Mouse (Mus musculus) MEL (cell line): ENCODE data around the gene Olfr287. TPM values are rescaled to one million over a fixed set of nuclear protein-coding genes. Genes with fewer than 3 reads are reported as not detected.

ENCODE experiments used
- DNase-seq: peaks from one replicate; pipeline ENCODE4 v3.0.0; 2011; ENCODE audit warnings: low read depth, low spot score
- H3K27ac ChIP-seq: 2 replicates; pipeline ENCODE4 v1.5.1; 2012; ENCODE audit warnings: low read depth, mild to moderate bottlenecking, control low read depth, low read length, moderate library complexity; ENCODE audit not compliant: control insufficient read depth
- H3K27me3 ChIP-seq, 2 experiments: fragments of 150-350 bp in 1 of 2; sonication (generic) in 1 of 2; 2 replicates each; pipeline ENCODE4 v1.6.1; 2012; ENCODE audit warnings: low read length in 2 of 2, mild to moderate bottlenecking in 2 of 2, improper control_type of control experiment in 1 of 2, moderate library complexity in 1 of 2; ENCODE audit not compliant: insufficient read depth in 2 of 2, control insufficient read depth in 1 of 2
- H3K36me3 ChIP-seq, 2 experiments: 2 replicates each; pipeline ENCODE4 v1.6.1; 2012 to 2014; ENCODE audit warnings: low read length in 2 of 2, improper control_type of control experiment in 1 of 2, inconsistent platforms in 1 of 2, mild to moderate bottlenecking in 1 of 2; ENCODE audit not compliant: insufficient read depth in 2 of 2, control insufficient read depth in 1 of 2
- H3K4me1 ChIP-seq, 2 experiments: fragments of 150-350 bp in 1 of 2; sonication (generic) in 1 of 2; 2 replicates each; pipeline ENCODE4 v1.6.1; 2012; ENCODE audit warnings: low read length in 2 of 2, improper control_type of control experiment in 1 of 2, mild to moderate bottlenecking in 1 of 2; ENCODE audit not compliant: insufficient read depth in 2 of 2, control insufficient read depth in 1 of 2
- H3K4me3 ChIP-seq, 2 experiments: fragments of 150-350 bp in 1 of 2; sonication (generic) in 1 of 2; 2 replicates each; pipeline ENCODE4 v1.5.1; 2012; ENCODE audit warnings: low read depth in 2 of 2, low read length in 2 of 2, mild to moderate bottlenecking in 2 of 2, moderate library complexity in 2 of 2, control low read depth in 1 of 2, improper control_type of control experiment in 1 of 2; ENCODE audit not compliant: control insufficient read depth in 1 of 2, insufficient read depth in 1 of 2
- H3K79me2 ChIP-seq: 2 replicates; pipeline ENCODE4 v1.6.1; 2012; ENCODE audit warnings: mild to moderate bottlenecking, low read length, moderate library complexity; ENCODE audit not compliant: control insufficient read depth, poor library complexity, insufficient read depth
- H3K9ac ChIP-seq: 2 replicates; pipeline ENCODE4 v1.6.1; 2012; ENCODE audit warnings: low read depth, mild to moderate bottlenecking, control low read depth, low read length, moderate library complexity; ENCODE audit not compliant: control insufficient read depth, poor library complexity, severe bottlenecking
- H3K9me3 ChIP-seq: fragments of 150-350 bp; sonication (generic); replicated peaks from 2 replicates; pipeline ENCODE4 v1.6.1; 2012; ENCODE audit warnings: mild to moderate bottlenecking, low read length, improper control_type of control experiment, moderate library complexity; ENCODE audit not compliant: insufficient read depth
- CHD1 ChIP-seq: IDR thresholded peaks from 2 replicates; pipeline ENCODE4 v1.6.1; 2012; ENCODE audit warnings: low read depth, mild to moderate bottlenecking, inconsistent platforms, low read length, improper control_type of control experiment
- CHD2 ChIP-seq: IDR thresholded peaks from 2 replicates; pipeline ENCODE4 v1.6.1; 2011; ENCODE audit warnings: low read length, improper control_type of control experiment
- CTCF ChIP-seq, 3 experiments: IDR thresholded peaks in 2 of 3; conservative IDR thresholded peaks in 1 of 3; 2 replicates each; pipeline ENCODE4 v1.5.1; 2011 to 2012; ENCODE audit warnings: low read length in 3 of 3, low read depth in 2 of 3, mild to moderate bottlenecking in 2 of 3, improper control_type of control experiment in 1 of 3, inconsistent platforms in 1 of 3, mixed read lengths in 1 of 3, moderate library complexity in 1 of 3; ENCODE audit not compliant: control insufficient read depth in 1 of 3, insufficient read depth in 1 of 3, poor library complexity in 1 of 3, severe bottlenecking in 1 of 3
- ETS1 ChIP-seq: IDR thresholded peaks from 2 replicates; pipeline ENCODE4 v1.6.1; 2012; ENCODE audit warnings: low read depth, mild to moderate bottlenecking, inconsistent platforms, low read length, improper control_type of control experiment, moderate library complexity
- HCFC1 ChIP-seq: IDR thresholded peaks from 2 replicates; pipeline ENCODE4 v1.6.1; 2012; ENCODE audit warnings: low read depth, mild to moderate bottlenecking, inconsistent platforms, low read length, improper control_type of control experiment, moderate library complexity
- KAT2A ChIP-seq: conservative IDR thresholded peaks from 2 replicates; pipeline ENCODE4 v1.6.1; 2012; ENCODE audit warnings: low read depth, low read length, improper control_type of control experiment, inconsistent platforms
- MAFK ChIP-seq: IDR thresholded peaks from 2 replicates; pipeline ENCODE4 v1.6.1; 2011; ENCODE audit warnings: low read depth, mild to moderate bottlenecking, low read length, improper control_type of control experiment, borderline replicate concordance
- MEF2A ChIP-seq: IDR thresholded peaks from 2 replicates; pipeline ENCODE4 v1.6.1; 2014; ENCODE audit warnings: low read depth, mild to moderate bottlenecking, inconsistent platforms, low read length, improper control_type of control experiment; ENCODE audit not compliant: poor library complexity, insufficient replicate concordance, severe bottlenecking; ENCODE audit errors: extremely low read depth
- MXI1 ChIP-seq: IDR thresholded peaks from 2 replicates; pipeline ENCODE4 v1.6.1; 2011; ENCODE audit warnings: mild to moderate bottlenecking, low read depth, low read length, improper control_type of control experiment
- NELFE ChIP-seq: IDR thresholded peaks from 2 replicates; pipeline ENCODE4 v1.6.1; 2011; ENCODE audit warnings: low read depth, low read length, improper control_type of control experiment
- NRF1 ChIP-seq: IDR thresholded peaks from 2 replicates; pipeline ENCODE4 v1.6.1; 2014; ENCODE audit warnings: low read depth, mild to moderate bottlenecking, inconsistent platforms, low read length, improper control_type of control experiment, moderate library complexity; ENCODE audit not compliant: poor library complexity, insufficient read depth, severe bottlenecking
- POLR2A ChIP-seq, 2 experiments: IDR thresholded peaks; 2 replicates each; pipeline ENCODE4 v1.6.1; 2011 to 2012; ENCODE audit warnings: low read length in 2 of 2, mild to moderate bottlenecking in 2 of 2, control low read depth in 1 of 2, improper control_type of control experiment in 1 of 2, low read depth in 1 of 2, moderate library complexity in 1 of 2; ENCODE audit not compliant: control insufficient read depth in 1 of 2, insufficient read depth in 1 of 2, poor library complexity in 1 of 2
- POLR2AphosphoS2 ChIP-seq: IDR thresholded peaks from 2 replicates; pipeline ENCODE4 v1.6.1; 2011; ENCODE audit warnings: low read length, improper control_type of control experiment
- POLR2AphosphoS5 ChIP-seq: IDR thresholded peaks from 2 replicates; pipeline ENCODE4 v1.6.1; 2012; ENCODE audit warnings: low read depth, borderline replicate concordance, mild to moderate bottlenecking, inconsistent platforms, low read length, moderate library complexity, mixed read lengths
- RAD21 ChIP-seq: IDR thresholded peaks from 2 replicates; pipeline ENCODE4 v1.6.1; 2011; ENCODE audit warnings: mild to moderate bottlenecking, low read depth, low read length, improper control_type of control experiment
- RCOR1 ChIP-seq: IDR thresholded peaks from 2 replicates; pipeline ENCODE4 v1.6.1; 2012; ENCODE audit warnings: low read depth, mild to moderate bottlenecking, inconsistent platforms, low read length, improper control_type of control experiment
- TAL1 ChIP-seq: IDR thresholded peaks from 2 replicates; pipeline ENCODE4 v1.6.1; 2012; ENCODE audit warnings: mild to moderate bottlenecking, inconsistent platforms, low read length, moderate library complexity, mixed read lengths
- TCF12 ChIP-seq: IDR thresholded peaks from 2 replicates; pipeline ENCODE4 v1.6.1; 2014; ENCODE audit warnings: low read depth, mild to moderate bottlenecking, inconsistent platforms, low read length, improper control_type of control experiment, moderate library complexity
- USF1 ChIP-seq: IDR thresholded peaks from 2 replicates; pipeline ENCODE4 v1.6.1; 2014; ENCODE audit warnings: low read depth, mild to moderate bottlenecking, inconsistent platforms, low read length, improper control_type of control experiment, moderate library complexity
- USF2 ChIP-seq, 2 experiments: IDR thresholded peaks; 2 replicates each; pipeline ENCODE4 v1.6.1; 2011 to 2012; ENCODE audit warnings: improper control_type of control experiment in 2 of 2, low read length in 2 of 2, borderline replicate concordance in 1 of 2, inconsistent platforms in 1 of 2, low read depth in 1 of 2, mild to moderate bottlenecking in 1 of 2; ENCODE audit not compliant: insufficient read depth in 1 of 2
- ZC3H11A ChIP-seq: IDR thresholded peaks from 2 replicates; pipeline ENCODE4 v1.6.1; 2012; ENCODE audit warnings: low read depth, mild to moderate bottlenecking, inconsistent platforms, low read length, improper control_type of control experiment
- ZKSCAN1 ChIP-seq: IDR thresholded peaks from 2 replicates; pipeline ENCODE4 v1.6.1; 2012; ENCODE audit warnings: low read depth, mild to moderate bottlenecking, inconsistent platforms, low read length, improper control_type of control experiment, moderate library complexity
- ZNF384 ChIP-seq: IDR thresholded peaks from 2 replicates; pipeline ENCODE4 v1.6.1; 2012; ENCODE audit warnings: low read depth, mild to moderate bottlenecking, inconsistent platforms, low read length, improper control_type of control experiment
- polyA plus RNA-seq, 2 experiments: library from polyadenylated mRNA; stranded (reverse) in 1 of 2; unstranded in 1 of 2; fragments of >175 nt in 1 of 2; fragments of >200 nt in 1 of 2; gene quantifications; 2 replicates each; pipeline versions ENCODE4 v1.2.1 to v1.2.4; 2012; ENCODE audit warnings: low replicate concordance in 2 of 2, low read depth in 1 of 2; ENCODE audit not compliant: insufficient read length in 2 of 2, insufficient read depth in 1 of 2, missing spikeins in 1 of 2
- total RNA-seq: library from RNA; depleted of rRNA; stranded (reverse); fragments of 300-350 nt; gene quantifications from 2 replicates; pipeline ENCODE4 v1.2.3, GENCODE M21; 2012

Olfr287 gene
- total and polyA plus RNA-seq, 3 experiments, result not detected

GRCm38 (mm10) chr15:98170365-98170764, 50.5 kb downstream of the Olfr287 start:
- no peak for TF ChIP-seq CHD2
- TF ChIP-seq POLR2A (IDR thresholded peaks at IDR 0.05; ENCODE audit: control insufficient read depth in 1 of 2, insufficient read depth in 1 of 2, low read depth in 1 of 2, low read length in 2 of 2, poor library complexity in 1 of 2), result no peak
- TF ChIP-seq NRF1, result no peak
- TF ChIP-seq KAT2A, result no peak
- no peak for TF ChIP-seq MEF2A
- no peak for TF ChIP-seq ZC3H11A
- TF ChIP-seq ETS1, result no peak
- no peak for TF ChIP-seq TCF12
- Histone ChIP-seq H3K4me3 (no peak overlapping the region), H3K9ac (no peak overlapping the region), H3K27me3 (peaks cover 31 to 39% of the 10 kb centered on the region in 2 experiments), H3K4me1 (no peaks in the 10 kb centered on the region), H3K27ac (no peak overlapping the region), H3K36me3 (no peaks in the 10 kb centered on the region), H3K79me2 (no peaks in the 10 kb centered on the region), H3K9me3 (no peaks in the 10 kb centered on the region)
- no peak for DNase-seq

- Histone ChIP-seq H3K9me3 (no peaks in the 10 kb centered on the region), H3K9ac (no peak overlapping the region), H3K79me2 (no peaks in the 10 kb centered on the region), H3K4me1 (no peaks in the 10 kb centered on the region), H3K36me3 (no peaks in the 10 kb centered on the region), H3K27me3 (peaks cover 30 to 45% of the 10 kb centered on the region in 2 experiments), H3K27ac (no peak overlapping the region), H3K4me3 (no peak overlapping the region)
- TF ChIP-seq MXI1 (no peak), RAD21 (no peak), POLR2AphosphoS2 (no peak), NELFE (no peak), NRF1 (no peak), ZNF384 (no peak), TAL1 (no peak), MAFK (no peak), RCOR1 (no peak), POLR2AphosphoS5 (no peak), USF1 (no peak), ZC3H11A (no peak), HCFC1 (no peak), ZKSCAN1 (no peak), TCF12 (no peak), USF2 (IDR thresholded peaks at IDR 0.05; ENCODE audit: borderline replicate concordance in 1 of 2, insufficient read depth in 1 of 2, low read depth in 1 of 2, low read length in 2 of 2) (no peak), ETS1 (no peak), CHD1 (no peak), CTCF (IDR thresholded peaks at IDR 0.05 in 2 of 3, conservative IDR thresholded peaks at IDR 0.05 in 1 of 3; ENCODE audit: control insufficient read depth in 1 of 3, insufficient read depth in 1 of 3, low read depth in 2 of 3, low read length in 3 of 3, poor library complexity in 1 of 3, severe bottlenecking in 1 of 3) (no peak)
- no peak for DNase-seq
Observed at GRCm38 (mm10) chr15:98168622-98169004, 52.2 kb downstream of the Olfr287 start.
